Mouse (Mus musculus): Measurements from ENCODE around the gene Zbed4. TPM values are rescaled to one million over a fixed set of nuclear protein-coding genes. Genes with fewer than 3 reads are reported as not detected.

The Zbed4 gene
- polyA plus RNA-seq, 1 experiment from 2014 or later: 3.6 TPM

DNA sequence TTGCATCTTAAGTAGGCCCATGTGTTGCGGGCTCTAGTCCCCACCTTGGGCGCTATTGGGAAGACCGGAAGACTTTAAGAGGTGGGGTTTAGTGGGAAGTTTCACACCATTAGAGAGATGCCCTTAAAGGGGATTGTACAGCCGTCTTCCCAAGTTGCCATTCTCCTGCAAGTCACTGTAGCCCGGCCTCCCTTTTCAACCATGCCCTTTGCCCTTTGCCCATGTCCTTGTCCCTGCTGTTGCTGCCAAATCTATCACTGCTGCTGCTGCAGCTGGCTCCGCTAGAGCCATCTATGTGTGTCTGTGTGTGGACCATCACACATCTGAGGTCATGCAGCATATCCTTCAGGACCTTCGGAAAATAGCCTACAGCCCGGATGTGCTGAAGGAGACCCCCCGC, 81.1 kb downstream of the Zbed4 start:
- Histone ChIP-seq H3K27me3 (ENCODE audit: insufficient read depth, low read length) (no peaks in the 10 kb centered on the region), H3K27ac (ENCODE audit: low read depth) (peak overlapping the region; percentile 89), H3K4me2 (ENCODE audit: low read depth, low read length) (no peak overlapping the region), H3K9me3 (ENCODE audit: low read length) (no peaks in the 10 kb centered on the region), H3K4me3 (ENCODE audit: low read depth, low read length) (no peak overlapping the region), H3K4me1 (ENCODE audit: insufficient read depth) (peaks cover 14% of the 10 kb centered on the region), H3K9ac (replicated peaks) (no peak overlapping the region), H3K36me3 (replicated peaks; ENCODE audit: insufficient read depth, low read length) (no peaks in the 10 kb centered on the region)
- 69% methylated on average over 9 of the region's 9 CpGs for WGBS (ENCODE audit: insufficient replicate concordance)
- ATAC-seq (no peak), DNase-seq (no peak)
- TF ChIP-seq CTCF (IDR thresholded peaks at IDR 0.05; ENCODE audit: low read depth) (no peak), EP300 (IDR thresholded peaks at IDR 0.05; ENCODE audit: low read depth) (no peak)

Other genes with a start within 250 kb of the Zbed4 start
- not detected in 2 replicates for gene Zdhhc25, start 151.4 kb upstream of the Zbed4 start, polyA plus RNA-seq (2015; fragmentation: Nextera tagmentation; extraction: Ambion mirVana)
- 5.2 and 5.6 TPM in 2 replicates for gene Brd1, start 17.4 kb upstream of the Zbed4 start, polyA plus RNA-seq (2015; fragmentation: Nextera tagmentation; extraction: Ambion mirVana)
- gene Alg12, start 67.7 kb downstream of the Zbed4 start, polyA plus RNA-seq (2015; fragmentation: Nextera tagmentation; extraction: Ambion mirVana): 3.6 and 3.7 TPM in 2 replicates
- gene Creld2, start 68.0 kb downstream of the Zbed4 start, polyA plus RNA-seq (2015; fragmentation: Nextera tagmentation; extraction: Ambion mirVana): 32.9 and 33.1 TPM in 2 replicates
- gene Pim3, start 110.5 kb downstream of the Zbed4 start, polyA plus RNA-seq (2015; fragmentation: Nextera tagmentation; extraction: Ambion mirVana): 18.4 and 34.2 TPM in 2 replicates
- gene Ttll8, start 202.8 kb downstream of the Zbed4 start, polyA plus RNA-seq (2015; fragmentation: Nextera tagmentation; extraction: Ambion mirVana): not detected in 2 replicates
- gene Mlc1, start 227.3 kb downstream of the Zbed4 start, polyA plus RNA-seq (2015; fragmentation: Nextera tagmentation; extraction: Ambion mirVana): not detected in 2 replicates
- not detected in 2 replicates for gene Mov10l1, start 231.2 kb downstream of the Zbed4 start, polyA plus RNA-seq (2015; fragmentation: Nextera tagmentation; extraction: Ambion mirVana)